Mouse (Mus musculus) retina, postnatal 1 day (tissue): ENCODE measurements at regions not wholly inside any gene's neighbourhood (a gene's known extent, or its start where the extent isn't known, plus 50 kb on each side); places are given as distances from the start of the nearest gene placed in this dataset.
A peak's percentile ranks its signal among the peaks of the same experiment; 100 is the strongest.
"Not testable (repeated sequence)": the region's sequence is repeated elsewhere in the genome, so short reads cannot be mapped to it uniquely, and the experiment has no call there.

Experiments used
- DNase-seq: peaks from one replicate; pipeline ENCODE4 v3.0.0-alpha.2; 2012

DNA sequence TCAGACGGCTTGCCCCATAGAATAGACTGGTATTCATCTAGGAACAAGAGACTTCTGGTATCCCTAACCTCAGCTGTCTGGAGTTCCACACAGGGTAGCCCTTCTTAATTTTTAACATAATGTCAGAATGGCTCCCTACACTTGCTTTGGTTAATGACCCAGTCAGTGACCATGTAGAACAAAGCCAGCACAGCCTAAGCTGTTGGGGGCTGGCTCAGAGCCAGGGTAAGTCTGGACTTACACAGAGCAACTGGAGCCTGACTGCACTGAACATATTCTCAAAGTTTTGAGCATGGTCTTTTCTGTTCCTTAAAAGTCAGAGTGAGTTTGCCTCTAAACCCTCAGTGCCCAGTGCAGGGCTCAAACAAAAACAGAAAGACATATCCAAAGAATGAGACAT is 123.4 kb downstream of the Gm6685 start:
- peak; percentile 27 for DNase-seq

- no peak for DNase-seq
These were observed 126.1 kb downstream of the Gm6685 start for GRCm38 (mm10) chr11:28213606-28214005.

GRCm38 (mm10) chr11:28202150-28202549 is 137.5 kb downstream of the Gm6685 start:
- no peak for DNase-seq

GRCm38 (mm10) chr11:28188119-28188518 is 151.5 kb downstream of the Gm6685 start:
- no peak for DNase-seq

DNA sequence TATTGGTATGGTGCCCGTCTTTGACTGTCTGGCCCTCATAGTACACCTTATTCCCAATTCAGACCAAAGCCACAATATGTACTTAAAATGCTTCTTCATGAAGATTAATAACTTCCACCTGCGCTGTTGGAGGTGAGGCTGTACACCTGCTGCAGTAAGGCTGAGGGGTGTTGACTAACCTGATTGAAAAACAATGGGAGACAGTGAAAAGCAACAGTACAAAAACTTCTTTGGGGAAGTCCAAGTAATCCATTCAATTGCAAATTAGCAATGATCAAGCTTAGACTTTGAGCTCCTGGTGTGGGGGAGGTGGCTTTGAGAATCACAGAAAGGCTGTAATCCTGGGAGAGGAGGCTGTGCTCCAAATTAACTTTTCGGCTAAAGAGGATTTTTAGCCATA is 152.2 kb downstream of the Gm6685 start:
- DNase-seq, result not testable (repeated sequence)

DNA sequence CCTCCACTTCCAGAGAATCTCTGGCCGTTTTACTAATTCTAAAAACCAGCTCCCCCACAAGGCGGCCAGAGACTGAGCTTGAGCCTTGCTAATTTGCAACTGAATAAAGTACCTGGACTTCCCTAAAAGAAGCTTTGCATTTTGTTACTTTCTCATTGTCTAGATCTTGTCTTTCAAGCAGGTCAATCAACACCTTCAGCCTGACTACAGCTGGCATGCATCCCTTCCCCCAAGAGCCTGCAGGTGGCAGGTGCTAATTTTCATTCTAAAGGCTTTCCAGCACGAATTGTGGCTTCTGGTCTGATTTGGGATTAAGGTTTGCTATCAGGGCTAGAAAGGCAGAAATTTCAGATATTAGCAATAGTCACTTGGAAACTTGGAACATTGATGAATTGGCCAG is 168.4 kb downstream of the Gm6685 start:
- DNase-seq, result no peak

GRCm38 (mm10) chr11:28152456-28152855 is 187.2 kb downstream of the Gm6685 start:
- no peak for DNase-seq
